Comparison of ENCODE assay signal across 26 mouse cellular contexts in genomic region chr16:29057076-29057475, GRCm38 (mm10).
"Had no signal": no experiment of that assay in that cellular context is flagged by ENCODE, and none has a peak within 500 bp of the region (broad histone marks: within the 10 kb centered on the region; RNA-seq: fewer than 3 reads in every experiment).

No protein-coding gene starts in this region.

- H3K9me3 ChIP-seq: heart, embryonic 10.5 days; heart, embryonic 12.5 days; hindbrain, embryonic 13.5 days; hindbrain, embryonic 15.5 days; kidney, embryonic 15.5 days; limb, embryonic 12.5 days; liver, embryonic 13.5 days had no signal

- H3K36me3 ChIP-seq: heart, embryonic 10.5 days; heart, embryonic 12.5 days; hindbrain, embryonic 13.5 days; hindbrain, embryonic 15.5 days; kidney, embryonic 15.5 days; limb, embryonic 12.5 days; liver, embryonic 13.5 days had no signal

- H3K27me3 ChIP-seq: heart, embryonic 12.5 days; hindbrain, embryonic 13.5 days; hindbrain, embryonic 15.5 days; kidney, embryonic 15.5 days; limb, embryonic 12.5 days; liver, embryonic 13.5 days had no signal

- ATAC-seq: hindbrain, postnatal 0 days; intestine, embryonic 16.5 days had no signal

- H3K4me3 ChIP-seq: gastrocnemius, adult 2 months; heart, embryonic 10.5 days; heart, embryonic 12.5 days; hindbrain, embryonic 13.5 days; hindbrain, embryonic 15.5 days; kidney, embryonic 15.5 days; limb, embryonic 12.5 days; liver, embryonic 13.5 days had no signal

- H3K4me2 ChIP-seq: heart, embryonic 12.5 days; hindbrain, embryonic 13.5 days; hindbrain, embryonic 15.5 days; kidney, embryonic 15.5 days; limb, embryonic 12.5 days; liver, embryonic 11.5 days; liver, embryonic 13.5 days had no signal

- DNase-seq: gastrocnemius, adult 2 months; gastrocnemius, postnatal 10 days; gastrocnemius, postnatal 25 days; heart, adult 18-20 months; heart, postnatal 10 days; heart, postnatal 36 days; kidney, adult 11 months; kidney, adult 2 months; kidney, adult 9 months; kidney, postnatal 14 days; kidney, postnatal 36 days; layer of hippocampus, adult 9-11 months; layer of hippocampus, postnatal 36 days; left cerebral cortex, postnatal 4 days; liver; liver, embryonic 13.5 days had no signal

- H3K27ac ChIP-seq: gastrocnemius, adult 2 months; heart, embryonic 10.5 days; hindbrain, embryonic 13.5 days; hindbrain, embryonic 15.5 days; hindbrain, postnatal 0 days; kidney, embryonic 15.5 days; kidney, postnatal 0 days; limb, embryonic 12.5 days; liver, embryonic 13.5 days had no signal

- H3K4me1 ChIP-seq: heart, embryonic 10.5 days; heart, embryonic 12.5 days; kidney, embryonic 15.5 days; liver, embryonic 13.5 days had no signal

- H3K9ac ChIP-seq: heart, embryonic 12.5 days; hindbrain, embryonic 13.5 days; hindbrain, embryonic 15.5 days; kidney, embryonic 15.5 days; limb, embryonic 12.5 days; liver, embryonic 13.5 days had no signal
